Comparison of ENCODE assay signal across 35 mouse cellular contexts in the genomic region with DNA sequence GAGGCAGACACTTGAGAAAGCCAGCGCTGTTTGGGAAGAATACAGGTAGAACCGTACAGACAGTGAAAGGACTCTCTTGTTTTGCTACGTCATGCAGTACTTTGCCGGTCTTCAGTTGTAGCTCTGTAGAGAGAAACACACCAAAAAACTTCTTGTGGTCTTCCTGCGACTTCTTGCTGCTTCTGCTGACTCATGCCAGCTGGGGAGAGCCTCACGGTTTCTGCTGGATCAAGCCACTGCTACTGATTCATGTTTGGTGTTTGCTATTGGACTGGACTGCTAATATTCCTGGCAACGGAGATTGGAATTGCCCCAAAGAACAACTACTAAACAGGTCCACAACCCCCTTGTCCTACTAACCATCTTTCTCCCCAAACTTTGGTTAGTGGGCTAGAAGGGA. TPM values are rescaled to one million over a fixed set of nuclear protein-coding genes. Genes with fewer than 3 reads are reported as not detected.
"Had no signal": no experiment of that assay in that cellular context is flagged by ENCODE, and none has a peak within 500 bp of the region (broad histone marks: within the 10 kb centered on the region; RNA-seq: fewer than 3 reads in every experiment).

No protein-coding gene starts in this region.

- H3K27me3 ChIP-seq: heart, embryonic 12.5 days; heart, embryonic 13.5 days; heart, embryonic 15.5 days; hindbrain, embryonic 12.5 days; hindbrain, embryonic 15.5 days; intestine, embryonic 15.5 days; kidney, embryonic 15.5 days had no signal

- H3K9me3 ChIP-seq: heart, embryonic 13.5 days; heart, embryonic 15.5 days; hindbrain, embryonic 10.5 days; hindbrain, embryonic 12.5 days; hindbrain, embryonic 13.5 days; hindbrain, embryonic 15.5 days; intestine, embryonic 15.5 days; kidney, embryonic 15.5 days had no signal

- H3K36me3 ChIP-seq: hindbrain, embryonic 12.5 days; hindbrain, embryonic 13.5 days; hindbrain, embryonic 15.5 days had no signal

- H3K4me2 ChIP-seq: heart, embryonic 11.5 days; heart, embryonic 12.5 days; heart, embryonic 13.5 days; heart, embryonic 15.5 days; hindbrain, embryonic 12.5 days; hindbrain, embryonic 13.5 days; hindbrain, embryonic 14.5 days; hindbrain, embryonic 15.5 days; intestine, embryonic 15.5 days; kidney, embryonic 15.5 days had no signal

- ATAC-seq: hindbrain, embryonic 16.5 days; hindbrain, postnatal 0 days; inflammation-experienced regulatory T-cells, adult 6 months; intestine, embryonic 15.5 days; intestine, embryonic 16.5 days; intestine, postnatal 0 days had no signal

- H3K9ac ChIP-seq: heart, embryonic 12.5 days; heart, embryonic 13.5 days; heart, embryonic 15.5 days; hindbrain, embryonic 12.5 days; hindbrain, embryonic 13.5 days; hindbrain, embryonic 14.5 days; hindbrain, embryonic 15.5 days; intestine, embryonic 15.5 days; kidney, embryonic 15.5 days had no signal

- DNase-seq: heart, postnatal 10 days; heart, postnatal 14 days; heart, postnatal 36 days; heart, postnatal 4 days; kidney, adult 11 months; kidney, adult 18-20 months; kidney, adult 2 months; kidney, adult 8-10 months; kidney, adult 9 months; kidney, postnatal 10 days; kidney, postnatal 14 days; kidney, postnatal 36 days; kidney, postnatal 4 days; layer of hippocampus, adult 9-11 months; layer of hippocampus, postnatal 36 days had no signal

- H3K4me3 ChIP-seq: heart, embryonic 12.5 days; heart, embryonic 13.5 days; heart, embryonic 15.5 days; hindbrain, embryonic 10.5 days; hindbrain, embryonic 12.5 days; hindbrain, embryonic 13.5 days; hindbrain, embryonic 15.5 days; intestine, embryonic 15.5 days; kidney, embryonic 15.5 days; layer of hippocampus, adult 2 months; left cerebral cortex, adult 2 months had no signal

- H3K4me1 ChIP-seq: heart, embryonic 12.5 days; heart, embryonic 13.5 days; heart, embryonic 15.5 days; hindbrain, embryonic 10.5 days; hindbrain, embryonic 12.5 days; hindbrain, embryonic 13.5 days; hindbrain, embryonic 15.5 days; intestine, embryonic 15.5 days; kidney, embryonic 15.5 days had no signal

- H3K27ac ChIP-seq: heart, embryonic 13.5 days; heart, embryonic 15.5 days; hindbrain, embryonic 10.5 days; hindbrain, embryonic 12.5 days; hindbrain, embryonic 13.5 days; hindbrain, embryonic 14.5 days; hindbrain, embryonic 15.5 days; hindbrain, postnatal 0 days; intestine, embryonic 15.5 days; kidney, embryonic 15.5 days; kidney, postnatal 0 days; layer of hippocampus, adult 2 months; left cerebral cortex, adult 2 months had no signal

RNA-seq across cellular contexts. Expression of gene Adap2, which starts 42.4 kb away (rescaled TPM):
- total RNA-seq: hematopoietic stem cell, adult 5-6 weeks had no signal
